Mouse (Mus musculus) kidney, postnatal 36 days (tissue): Measurements from ENCODE around the gene Gm28845.

Experiments used
- DNase-seq, 2 experiments: peaks; one replicate each; pipeline ENCODE4 v3.0.0; 2021 to 2022; ENCODE audit warnings: mixed read lengths in 2 of 2

Gm28845 gene

DNA sequence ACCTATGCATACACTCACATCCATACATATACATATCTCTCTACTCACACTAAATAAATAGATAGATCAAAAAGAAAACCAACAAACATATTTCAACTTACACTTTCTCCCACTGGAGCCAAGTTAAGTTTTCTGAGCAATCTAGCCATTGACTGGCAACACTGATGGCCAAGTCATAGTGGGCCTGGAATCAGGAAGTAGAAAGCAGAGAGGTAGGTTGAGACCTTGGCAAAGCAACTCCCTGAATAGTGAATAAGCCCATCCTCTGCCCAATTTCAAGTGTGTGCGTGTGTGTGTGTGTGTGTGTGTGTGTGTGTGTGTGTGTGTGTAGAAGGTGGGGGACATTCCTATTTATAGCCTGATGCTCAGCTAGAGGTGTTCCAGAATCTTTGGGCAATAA lies at the start of gene Gm28845:
Gene Gm28845 (minus strand): TSS at position 121 of the 400 bp plus-strand sequence.
- DNase-seq = no peak

DNA sequence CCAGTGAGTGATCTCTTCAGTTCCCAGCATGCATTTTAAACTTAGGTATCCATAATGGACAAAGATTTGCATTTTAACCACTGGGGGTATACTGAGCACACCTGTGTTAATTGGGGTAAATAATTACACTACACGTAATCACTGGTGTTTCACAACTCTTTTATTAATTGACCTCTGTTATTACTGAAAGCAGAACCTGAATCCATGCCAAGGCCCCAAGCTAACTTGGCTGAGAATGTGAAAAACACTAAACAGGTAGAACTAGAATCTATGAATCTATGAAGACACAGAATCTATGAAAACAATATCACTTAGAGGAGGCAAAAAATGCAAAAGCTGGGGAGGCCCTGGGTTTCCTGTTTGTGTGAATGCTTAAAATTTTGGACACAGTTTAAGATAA lies 48.1 kb upstream of the Gm28845 start:
- DNase-seq = peak; percentile 58 to 60

DNA sequence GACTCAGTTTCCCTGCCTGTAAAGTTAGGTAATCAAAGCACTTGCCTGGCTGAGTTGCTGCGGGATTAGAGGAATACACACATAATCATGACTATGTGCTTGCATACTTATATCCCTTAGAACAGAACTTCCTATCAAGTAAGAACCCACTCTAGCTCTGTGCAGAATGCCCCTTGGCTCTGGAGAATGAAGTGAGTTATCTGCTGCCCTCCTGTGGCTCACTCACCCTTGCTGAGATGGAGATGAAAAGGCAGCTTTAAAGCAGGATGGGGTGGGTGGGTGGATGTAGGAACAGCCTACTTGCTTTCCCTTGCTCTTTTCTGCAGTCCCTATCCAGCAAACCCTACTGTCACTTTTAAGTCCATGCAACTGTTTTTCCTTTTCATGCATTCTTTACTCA lies 42.9 kb upstream of the Gm28845 start:
- DNase-seq = no peak

- no peak for DNase-seq
These were observed 36.8 kb upstream of the Gm28845 start for GRCm38 (mm10) chr1:65156111-65156510.

- peak; percentile 87 to 93 for DNase-seq
These were observed 35.5 kb upstream of the Gm28845 start for GRCm38 (mm10) chr1:65154814-65155213.

- no peak for DNase-seq
These were observed 28.6 kb upstream of the Gm28845 start for GRCm38 (mm10) chr1:65147971-65148370.

GRCm38 (mm10) chr1:65147326-65147725 lies 28.0 kb upstream of the Gm28845 start:
- DNase-seq = peak; percentile 44

DNA sequence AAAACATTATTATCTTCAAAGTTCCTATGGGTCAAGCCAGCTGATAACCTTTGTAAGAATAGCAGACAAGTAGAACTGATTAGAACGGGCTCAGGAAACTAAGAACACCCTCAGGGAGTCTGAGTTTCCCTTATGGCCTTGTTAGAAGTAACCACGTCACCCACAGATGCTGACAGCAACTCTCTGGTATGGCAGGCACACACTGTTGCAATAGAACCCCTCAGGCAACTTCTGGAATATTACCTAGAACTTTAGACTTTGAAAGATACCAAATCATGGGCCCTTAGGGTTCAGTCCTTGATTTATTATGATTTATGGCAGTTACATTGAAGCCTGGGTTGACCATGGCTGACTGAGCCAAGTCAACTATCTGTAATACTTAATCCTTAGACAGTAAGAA lies 27.2 kb upstream of the Gm28845 start:
- no peak for DNase-seq

DNA sequence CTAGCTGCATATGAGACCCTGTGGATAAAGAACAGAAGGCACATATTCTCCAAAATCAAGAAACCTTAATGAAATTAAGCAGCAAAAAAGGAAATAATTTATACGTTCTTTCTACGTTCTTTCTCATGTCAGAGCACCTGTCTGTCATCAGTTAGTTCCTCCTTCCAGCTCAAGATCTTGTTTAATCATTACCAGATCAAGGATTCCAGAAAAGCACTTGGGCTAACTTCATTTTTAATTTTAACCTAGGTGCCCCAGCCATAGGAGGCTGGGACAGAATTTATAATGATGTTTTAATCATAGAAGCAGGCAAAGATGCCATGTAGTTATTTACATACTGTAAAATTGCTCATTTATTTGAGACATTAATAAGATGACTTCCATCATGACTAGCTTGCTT lies 25.4 kb upstream of the Gm28845 start:
- peak in 1 of 2 experiments; percentile 40 for DNase-seq

DNA sequence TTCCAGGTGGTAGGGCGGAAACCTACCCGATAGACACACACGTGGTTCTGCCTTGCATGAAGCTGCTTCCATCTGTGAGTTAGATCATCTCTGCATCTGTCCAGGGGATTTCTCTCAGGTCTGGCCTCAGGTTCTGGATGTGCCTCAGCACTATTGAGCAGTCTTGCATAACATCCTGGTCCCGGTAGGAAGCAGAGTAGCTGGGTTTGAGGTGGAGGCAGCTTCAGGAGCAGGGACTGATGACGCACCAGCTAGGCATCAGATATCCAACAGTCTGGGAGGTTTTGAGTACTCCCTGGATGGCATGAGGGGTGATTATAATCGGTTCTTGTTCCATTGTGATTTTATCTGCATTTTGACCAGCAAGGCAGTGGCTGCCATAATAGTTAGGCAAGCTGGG lies 18.2 kb upstream of the Gm28845 start:
- DNase-seq = no peak

DNA sequence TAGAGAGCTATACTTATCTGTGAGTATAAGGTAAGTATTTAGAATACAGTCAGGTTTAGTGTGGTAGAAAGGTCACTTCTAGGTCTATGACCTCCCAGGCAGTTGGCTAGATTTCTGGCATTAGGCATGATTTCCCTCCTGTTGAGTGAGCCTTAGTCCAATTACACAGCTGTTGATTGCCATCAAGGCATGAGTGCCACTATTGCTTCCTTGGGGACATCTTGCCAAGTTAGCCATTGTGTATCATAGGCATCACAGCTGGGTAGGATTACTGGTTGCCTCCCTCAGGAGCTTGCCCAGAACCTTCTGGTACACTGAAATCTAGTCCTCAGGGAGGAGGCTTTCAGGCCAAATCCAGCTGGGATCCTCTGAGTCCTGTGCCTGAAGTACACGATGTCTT lies 13.5 kb upstream of the Gm28845 start:
- no peak for DNase-seq

GRCm38 (mm10) chr1:65131671-65132070 lies 12.3 kb upstream of the Gm28845 start:
- peak in 1 of 2 experiments; percentile 41 for DNase-seq

- peak; percentile 31 to 73 for DNase-seq
These were observed 10.9 kb upstream of the Gm28845 start for GRCm38 (mm10) chr1:65130226-65130625.

DNA sequence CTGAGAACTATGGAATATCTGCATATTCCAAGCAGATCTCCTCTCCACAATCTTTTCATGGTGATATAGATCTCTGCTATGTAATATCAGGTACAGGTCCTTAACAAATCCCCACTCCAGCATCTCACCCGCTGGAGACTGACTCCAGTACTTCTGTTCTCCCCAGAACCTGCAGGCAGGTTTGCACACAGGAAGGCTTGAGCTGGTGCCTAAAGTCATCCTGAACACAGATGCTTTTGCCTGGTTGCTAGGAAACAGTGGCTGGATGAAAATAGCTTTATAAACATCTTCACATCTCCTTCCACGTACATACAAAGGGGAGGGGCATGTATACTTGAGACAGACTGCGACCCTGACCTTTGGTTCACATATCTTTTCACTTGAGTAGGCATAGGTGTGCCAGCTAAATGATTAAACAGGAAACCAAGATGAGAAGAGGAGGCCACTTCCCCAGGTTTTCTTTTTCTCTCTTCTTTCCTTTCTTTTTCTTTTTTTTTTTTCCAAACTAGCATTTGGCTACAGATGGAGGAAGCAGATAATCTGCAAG lies 10.3 kb upstream of the Gm28845 start:
- peak in 1 of 2 experiments; percentile 39 for DNase-seq

DNA sequence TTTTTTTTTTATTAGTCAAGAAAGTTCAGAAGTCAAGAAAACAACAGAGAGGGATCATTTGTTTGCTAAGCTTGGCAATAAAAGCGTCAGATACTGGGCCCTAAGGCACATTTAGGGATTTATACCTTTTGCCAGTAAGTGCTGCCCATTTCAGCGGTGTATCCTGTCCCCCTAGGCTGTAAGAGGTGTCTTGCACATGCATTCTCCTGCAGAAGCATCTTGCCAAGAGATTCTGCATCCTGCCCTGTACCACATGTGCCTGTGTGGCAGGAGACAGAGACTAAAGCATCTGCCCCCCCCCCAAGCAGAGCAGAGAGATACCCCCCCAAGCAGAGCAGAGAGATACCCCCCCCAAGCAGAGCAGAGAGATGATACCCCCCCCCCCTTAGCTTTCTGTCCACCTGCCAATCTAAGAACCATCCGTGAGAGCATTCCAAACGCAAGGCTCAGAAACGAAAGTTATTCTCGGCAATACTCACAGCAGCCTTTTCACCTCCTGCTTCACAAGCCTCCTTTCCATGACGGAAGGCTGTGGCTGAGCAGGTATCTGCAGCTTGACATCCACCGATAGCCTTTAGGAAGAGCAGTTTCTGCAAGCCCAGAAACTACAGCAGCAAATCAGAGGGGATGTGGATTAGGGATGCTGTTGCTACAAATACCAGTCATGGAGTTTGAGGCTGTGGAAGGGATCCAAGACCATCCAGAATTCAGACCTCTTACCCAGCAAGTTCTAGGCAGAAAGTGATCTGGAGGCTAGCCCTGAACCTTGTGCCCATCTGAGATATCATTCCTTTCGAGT lies 3.4 kb upstream of the Gm28845 start, which contains the start of gene D630023F18Rik:
Gene D630023F18Rik (minus strand): TSS at position 641 of the 799 bp plus-strand sequence.
- no peak for DNase-seq

GRCm38 (mm10) chr1:65118150-65118913 lies 1.0 kb downstream of the Gm28845 start:
- DNase-seq = peak; percentile 65 to 89

GRCm38 (mm10) chr1:65113536-65114172 lies 5.7 kb downstream of the Gm28845 start:
- peak in 1 of 2 experiments; percentile 54 for DNase-seq

GRCm38 (mm10) chr1:65112807-65113196 lies 6.6 kb downstream of the Gm28845 start:
- peak; percentile 34 to 43 for DNase-seq

DNA sequence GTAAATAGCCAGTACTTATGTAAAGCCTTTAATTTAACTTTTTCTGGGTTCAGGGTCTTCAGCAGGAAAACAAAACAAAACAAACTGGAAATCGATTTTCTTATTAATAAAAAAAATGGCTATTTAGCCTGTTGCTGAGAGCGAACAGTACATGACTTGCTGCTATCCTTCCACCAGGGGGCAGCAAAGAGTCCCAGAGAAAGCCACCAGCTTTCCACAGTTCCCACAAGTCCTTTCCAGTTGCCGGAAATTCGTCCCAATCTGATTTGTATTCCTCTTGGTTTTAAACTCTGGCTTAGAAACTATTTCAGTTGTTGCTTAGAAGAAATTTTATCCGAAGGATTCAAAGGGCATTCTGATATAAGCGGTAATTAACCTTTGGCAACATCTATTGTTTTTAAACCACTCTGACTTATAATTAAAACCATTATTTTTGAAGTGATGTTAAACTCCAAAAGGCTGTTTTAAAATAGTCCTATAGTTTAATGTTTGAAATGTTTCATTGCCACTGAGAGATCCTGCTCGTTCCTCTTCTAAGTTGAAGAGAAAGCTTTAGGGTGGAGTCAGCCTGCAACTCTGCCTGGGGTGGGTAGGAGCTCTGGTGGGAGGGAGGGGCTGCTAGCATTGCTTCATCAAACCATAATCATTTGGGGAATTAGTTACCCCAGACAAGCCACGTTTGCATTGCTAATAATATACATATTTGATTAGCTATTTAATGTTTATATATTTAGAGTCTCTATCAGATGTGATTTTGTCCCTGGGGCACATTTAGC lies 7.1 kb downstream of the Gm28845 start:
- DNase-seq = peak; percentile 83 to 85

DNA sequence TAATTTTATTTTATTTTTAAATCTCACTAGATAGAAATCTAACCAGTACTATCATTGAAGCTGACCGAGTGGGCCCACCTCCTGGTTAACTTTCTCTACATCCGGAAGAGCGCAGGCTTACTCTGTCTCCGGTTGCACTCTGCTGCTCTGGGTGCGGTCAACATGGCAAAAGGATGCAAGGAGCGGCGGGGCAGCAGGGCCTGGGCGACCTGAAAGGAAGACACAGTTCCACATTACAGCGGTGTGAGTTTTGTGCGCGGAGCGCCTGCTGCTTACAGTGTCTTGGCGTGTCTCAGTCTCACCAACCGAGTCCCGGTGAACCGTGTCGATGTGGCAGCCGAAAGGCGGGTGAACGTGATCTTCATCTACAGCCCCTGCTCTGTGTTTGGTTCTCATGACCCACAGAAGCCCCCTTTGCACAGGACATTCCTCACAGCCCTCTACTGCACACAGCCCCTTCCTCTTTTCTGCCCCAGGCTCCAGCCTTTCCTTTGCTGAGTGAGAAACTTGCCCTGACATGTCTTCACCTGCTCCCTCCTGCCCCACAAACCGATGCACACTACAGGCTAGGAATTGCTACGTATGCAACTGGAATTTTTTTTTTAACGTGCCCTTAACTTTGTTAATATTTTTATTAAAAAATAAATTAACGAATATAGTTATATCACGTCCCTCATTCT lies 9.5 kb downstream of the Gm28845 start:
- no peak for DNase-seq

- no peak for DNase-seq
These were observed 10.2 kb downstream of the Gm28845 start for GRCm38 (mm10) chr1:65109196-65109595.
